Mouse (Mus musculus) macrophage (primary cell): ENCODE data around the gene Ttll13. TPM values are rescaled to one million over a fixed set of nuclear protein-coding genes. Genes with fewer than 3 reads are reported as not detected.

ENCODE experiments used
- H3K27ac ChIP-seq: fragments of 350-480 bp; formaldehyde crosslinking; 2 replicates; pipeline ENCODE4 v1.9.0; 2021
- H3K36me3 ChIP-seq: fragments of 350-480 bp; formaldehyde crosslinking; 2 replicates; pipeline ENCODE4 v1.9.0; 2021; ENCODE audit errors: inconsistent target
- H3K4me3 ChIP-seq: fragments of 350-480 bp; formaldehyde crosslinking; 2 replicates; pipeline ENCODE4 v1.9.0; 2021; ENCODE audit errors: inconsistent target
- H3K79me2 ChIP-seq: fragments of 350-480 bp; formaldehyde crosslinking; 2 replicates; pipeline ENCODE4 v1.9.0; 2021; ENCODE audit errors: inconsistent target
- WGBS: methylation state at CpG from one replicate; pipeline ENCODE4 v1.1.7; 2026; ENCODE audit warnings: inconsistent platforms; ENCODE audit not compliant: missing documents; 5-methylcytosine and 5-hydroxymethylcytosine counted together
- polyA plus RNA-seq: library from polyadenylated mRNA; stranded (reverse); fragments of 250-400 nt; gene quantifications from 3 replicates; pipeline ENCODE4 v1.2.4, GENCODE M21; 2018; ENCODE audit warnings: inconsistent platforms

Ttll13 gene
- polyA plus RNA-seq, 1 experiment from 2014 or later, result 0.06 TPM

GRCm38 (mm10) chr7:80230196-80230595, 16.0 kb upstream of the Ttll13 start:
- no peak overlapping the region for H3K4me3 ChIP-seq
- H3K79me2 ChIP-seq, result peaks cover 32% of the 10 kb centered on the region
- 13% methylated on average over 4 of the region's 6 CpGs for WGBS
- H3K27ac ChIP-seq, result no peak overlapping the region
- peaks cover 31% of the 10 kb centered on the region; the same call in 1 of the 2 replicates for H3K36me3 ChIP-seq

- H3K27ac ChIP-seq, result peak overlapping the region; percentile 29
- under 1% methylated on average over 29 of the region's 29 CpGs for WGBS
- peaks cover 18% of the 10 kb centered on the region; the same call in 1 of the 2 replicates for H3K36me3 ChIP-seq
- H3K4me3 ChIP-seq, result peak overlapping the region; percentile 77
- H3K79me2 ChIP-seq, result peaks cover 48% of the 10 kb centered on the region
Measured at GRCm38 (mm10) chr7:80231971-80232488, 14.1 kb upstream of the Ttll13 start.

GRCm38 (mm10) chr7:80232489-80233029, 13.6 kb upstream of the Ttll13 start, which contains the start of the genes Cib1 and Gdpgp1:
Gene Cib1 (minus strand): TSS chr7:80232813.
Gene Gdpgp1 (plus strand): TSS chr7:80232865.
- under 1% methylated on average over 48 of the region's 56 CpGs for WGBS
- H3K36me3 ChIP-seq, result peaks cover 13% of the 10 kb centered on the region; the same call in 1 of the 2 replicates
- H3K4me3 ChIP-seq, result peak within 1 kb of the TSS; percentile 90
- peak within 1 kb of the TSS; percentile 37 for H3K27ac ChIP-seq
- peaks cover 50% of the 10 kb centered on the region for H3K79me2 ChIP-seq

GRCm38 (mm10) chr7:80233799-80234198, 12.4 kb upstream of the Ttll13 start:
- Histone ChIP-seq H3K27ac (no peak overlapping the region), H3K36me3 (peaks cover 8% of the 10 kb centered on the region; the same call in 1 of the 2 replicates), H3K4me3 (peak overlapping the region; percentile 90; the same call in 1 of the 2 replicates), H3K79me2 (peaks cover 50% of the 10 kb centered on the region)
- 55% methylated on average over 9 of the region's 9 CpGs for WGBS

GRCm38 (mm10) chr7:80238542-80238941, 7.6 kb upstream of the Ttll13 start:
- 96% methylated on average over 10 of the region's 10 CpGs for WGBS
- no peak overlapping the region for H3K27ac ChIP-seq
- no peak overlapping the region for H3K4me3 ChIP-seq
- peaks cover 33% of the 10 kb centered on the region for H3K79me2 ChIP-seq
- peaks cover 19% of the 10 kb centered on the region; the same call in 1 of the 2 replicates for H3K36me3 ChIP-seq

- 92% methylated on average over 4 of the region's 4 CpGs for WGBS
- peaks cover 5% of the 10 kb centered on the region; the same call in 1 of the 2 replicates for H3K79me2 ChIP-seq
- H3K36me3 ChIP-seq, result peaks cover 19% of the 10 kb centered on the region; the same call in 1 of the 2 replicates
- no peak overlapping the region for H3K4me3 ChIP-seq
- no peak overlapping the region for H3K27ac ChIP-seq
Measured at GRCm38 (mm10) chr7:80241661-80242060, 4.5 kb upstream of the Ttll13 start.

- Histone ChIP-seq H3K27ac (no peak overlapping the region), H3K79me2 (no peaks in the 10 kb centered on the region), H3K36me3 (0 out of 2 replicates have a peak, but pooled peaks cover 4% of the 10 kb centered on the region), H3K4me3 (no peak overlapping the region)
- 98% methylated on average over 4 of the region's 4 CpGs for WGBS
Measured at GRCm38 (mm10) chr7:80244851-80245250, 1.3 kb upstream of the Ttll13 start.

GRCm38 (mm10) chr7:80246859-80247258, 683 bp downstream of the Ttll13 start:
- Histone ChIP-seq H3K79me2 (no peaks in the 10 kb centered on the region), H3K4me3 (peak overlapping the region; percentile 35), H3K27ac (no peak overlapping the region), H3K36me3 (no peaks in the 10 kb centered on the region)
- WGBS, result 31% methylated on average over 7 of the region's 7 CpGs

GRCm38 (mm10) chr7:80252437-80252836, 6.3 kb downstream of the Ttll13 start:
- Histone ChIP-seq H3K4me3 (no peak overlapping the region), H3K36me3 (no peaks in the 10 kb centered on the region), H3K79me2 (no peaks in the 10 kb centered on the region), H3K27ac (no peak overlapping the region)
- 89% methylated on average over 7 of the region's 7 CpGs for WGBS

- H3K27ac ChIP-seq, result no peak overlapping the region
- H3K79me2 ChIP-seq, result no peaks in the 10 kb centered on the region
- H3K4me3 ChIP-seq, result no peak overlapping the region
- no peaks in the 10 kb centered on the region for H3K36me3 ChIP-seq
- 96% methylated on average over 11 of the region's 11 CpGs for WGBS
Measured at GRCm38 (mm10) chr7:80252886-80253285, 6.7 kb downstream of the Ttll13 start.

- 67% methylated on average over 2 of the region's 2 CpGs for WGBS
- no peaks in the 10 kb centered on the region for H3K36me3 ChIP-seq
- H3K4me3 ChIP-seq, result no peak overlapping the region
- H3K79me2 ChIP-seq, result no peaks in the 10 kb centered on the region; the same call in 1 of the 2 replicates
- H3K27ac ChIP-seq, result no peak overlapping the region
Measured at GRCm38 (mm10) chr7:80255981-80256380, 9.8 kb downstream of the Ttll13 start.

- no peak overlapping the region for H3K4me3 ChIP-seq
- no peak overlapping the region for H3K27ac ChIP-seq
- 94% methylated on average over 2 of the region's 2 CpGs for WGBS
- H3K79me2 ChIP-seq, result peaks cover 16% of the 10 kb centered on the region
- no peaks in the 10 kb centered on the region for H3K36me3 ChIP-seq
Measured at GRCm38 (mm10) chr7:80257706-80258105, 11.5 kb downstream of the Ttll13 start.

- H3K79me2 ChIP-seq, result peaks cover 29% of the 10 kb centered on the region
- peak within 1 kb of the TSS; percentile 84 for H3K4me3 ChIP-seq
- WGBS, result 30% methylated on average over 39 of the region's 40 CpGs
- peak within 1 kb of the TSS; percentile 46 for H3K27ac ChIP-seq
- H3K36me3 ChIP-seq, result peaks cover 20% of the 10 kb centered on the region; the same call in 1 of the 2 replicates
Measured at GRCm38 (mm10) chr7:80260625-80261371, 14.6 kb downstream of the Ttll13 start, which contains the start of gene Ngrn. Gene Ngrn (plus strand): TSS chr7:80261215.

GRCm38 (mm10) chr7:80261372-80261990, 15.3 kb downstream of the Ttll13 start:
- peak overlapping the region; percentile 84 for H3K4me3 ChIP-seq
- under 1% methylated on average over 31 of the region's 32 CpGs for WGBS
- peaks cover 29% of the 10 kb centered on the region for H3K79me2 ChIP-seq
- H3K27ac ChIP-seq, result peak overlapping the region; percentile 46
- H3K36me3 ChIP-seq, result peaks cover 24% of the 10 kb centered on the region; the same call in 1 of the 2 replicates
